Mouse (Mus musculus) retina, postnatal 7 days (tissue): ENCODE data around the gene Gse1.

Source experiments
- DNase-seq: peaks from one replicate; pipeline ENCODE4 v3.0.0-alpha.2; 2012; ENCODE audit warnings: low read depth, low spot score

Gse1 gene

DNA sequence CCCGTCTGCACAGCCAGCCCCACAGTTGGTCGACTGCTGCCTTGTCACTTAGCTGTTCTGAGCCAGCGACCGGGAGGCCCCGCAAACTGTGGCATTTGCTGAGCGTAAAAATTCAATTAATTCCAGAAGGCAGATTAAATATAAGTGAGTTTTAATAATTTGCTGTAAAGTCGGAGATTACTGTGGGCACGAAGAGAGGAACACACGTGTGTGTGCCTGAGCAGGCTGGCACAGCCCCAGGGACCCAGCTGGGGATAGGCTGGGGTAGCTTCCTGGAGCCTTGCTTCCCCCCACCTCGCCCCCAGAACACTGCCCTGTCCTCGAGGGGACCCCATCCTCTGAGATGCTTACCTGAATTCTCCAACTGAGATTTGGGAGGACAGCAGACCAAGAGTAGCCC is 284.1 kb downstream of the Gse1 start:
- DNase-seq, result no peak

DNA sequence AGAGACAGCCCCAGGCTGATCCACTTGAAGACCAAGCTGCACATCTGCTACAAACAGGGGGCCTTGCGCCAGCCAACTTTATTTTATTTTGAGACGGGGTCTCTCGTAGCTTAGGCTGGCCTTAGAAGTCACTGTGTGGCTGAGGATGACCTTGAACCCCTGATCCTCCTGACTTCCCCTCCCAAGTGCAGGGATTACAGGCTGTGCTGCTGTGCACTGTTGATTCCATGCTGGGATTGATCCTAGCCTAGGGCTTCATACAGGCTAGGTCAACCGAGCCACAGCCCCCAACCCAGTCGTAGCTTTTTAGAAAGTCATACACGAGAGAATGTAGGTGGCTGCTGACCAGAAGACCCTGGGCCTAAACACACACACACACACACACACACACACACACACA is 284.9 kb downstream of the Gse1 start:
- DNase-seq, result no peak

DNA sequence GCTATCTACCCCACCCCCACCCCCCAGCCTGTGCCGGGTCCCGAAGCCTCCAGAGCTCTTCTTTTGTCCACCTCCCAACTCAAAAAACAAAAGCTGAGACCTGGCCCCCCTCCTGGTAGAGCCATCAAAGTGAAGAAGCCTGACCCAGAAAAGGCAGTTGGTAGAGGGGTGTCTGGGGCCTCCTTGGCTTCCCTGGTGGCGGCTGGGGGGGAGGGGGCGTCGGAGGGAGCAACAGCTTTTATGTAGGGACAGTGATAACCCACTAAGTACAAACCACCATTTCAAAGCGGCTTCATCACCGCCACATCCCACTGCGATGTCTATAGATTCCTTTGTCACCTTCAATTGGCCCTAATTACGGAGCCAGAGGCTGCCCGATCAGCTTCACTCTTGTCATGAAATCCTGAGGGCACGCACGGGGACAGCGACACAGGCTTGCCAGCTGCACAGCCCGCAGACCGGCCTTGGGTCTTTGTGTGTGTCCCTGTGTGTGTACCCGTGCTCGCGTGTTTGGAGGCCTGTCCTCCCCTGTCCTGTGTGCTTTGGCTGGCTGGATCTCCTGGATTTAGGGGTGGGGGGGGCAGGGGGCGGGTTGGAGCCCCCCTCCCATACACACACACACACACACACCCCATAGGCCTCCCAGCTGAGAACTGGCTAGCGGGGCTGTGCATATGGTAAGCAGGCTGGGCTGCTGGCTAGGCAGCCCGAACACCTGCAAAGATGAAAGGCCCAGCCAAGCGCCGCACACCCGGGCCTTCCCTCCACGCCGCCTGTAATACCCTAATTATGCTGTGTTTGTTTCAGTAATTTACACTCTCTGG is 285.6 kb downstream of the Gse1 start:
- no peak for DNase-seq

DNA sequence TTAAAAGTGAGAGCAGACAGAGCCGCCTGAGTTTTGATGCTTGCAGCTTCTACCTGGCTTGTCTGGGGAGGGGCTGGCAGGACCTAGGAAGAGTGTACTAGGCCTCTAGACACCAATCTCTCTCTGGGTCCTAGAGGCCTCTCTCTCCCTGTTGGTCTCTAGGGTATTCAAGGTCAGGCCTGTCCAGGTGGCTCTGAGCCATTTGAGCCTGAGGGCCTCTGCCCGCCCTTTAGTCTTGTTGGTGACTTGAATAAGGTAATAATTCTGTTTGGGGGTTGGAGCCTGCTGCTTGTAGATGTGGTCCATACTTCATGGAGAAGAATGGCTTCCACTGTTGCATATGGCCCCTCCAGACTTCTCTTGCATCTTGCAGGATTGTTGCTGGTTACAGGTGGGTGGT is 287.0 kb downstream of the Gse1 start:
- DNase-seq, result no peak

DNA sequence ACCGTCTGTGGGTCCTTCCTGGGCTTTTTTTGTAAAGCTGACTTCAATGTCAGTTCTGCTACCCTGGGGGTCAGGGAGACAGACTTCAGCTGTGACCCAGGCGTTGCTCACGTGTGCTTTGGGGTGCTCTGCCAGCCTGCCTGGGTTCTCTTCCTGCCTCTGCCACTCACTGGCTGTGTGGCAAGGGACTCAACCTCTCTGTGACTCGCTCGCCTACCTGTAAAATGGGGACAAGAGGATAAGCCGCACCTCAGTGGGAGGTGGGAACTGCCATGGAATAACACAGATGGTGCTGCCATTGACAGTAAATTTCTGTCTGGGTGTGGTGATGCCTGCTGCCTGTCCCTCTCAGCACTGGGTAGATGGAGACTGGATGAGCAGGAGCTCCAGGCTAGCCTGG is 287.4 kb downstream of the Gse1 start:
- no peak for DNase-seq

DNA sequence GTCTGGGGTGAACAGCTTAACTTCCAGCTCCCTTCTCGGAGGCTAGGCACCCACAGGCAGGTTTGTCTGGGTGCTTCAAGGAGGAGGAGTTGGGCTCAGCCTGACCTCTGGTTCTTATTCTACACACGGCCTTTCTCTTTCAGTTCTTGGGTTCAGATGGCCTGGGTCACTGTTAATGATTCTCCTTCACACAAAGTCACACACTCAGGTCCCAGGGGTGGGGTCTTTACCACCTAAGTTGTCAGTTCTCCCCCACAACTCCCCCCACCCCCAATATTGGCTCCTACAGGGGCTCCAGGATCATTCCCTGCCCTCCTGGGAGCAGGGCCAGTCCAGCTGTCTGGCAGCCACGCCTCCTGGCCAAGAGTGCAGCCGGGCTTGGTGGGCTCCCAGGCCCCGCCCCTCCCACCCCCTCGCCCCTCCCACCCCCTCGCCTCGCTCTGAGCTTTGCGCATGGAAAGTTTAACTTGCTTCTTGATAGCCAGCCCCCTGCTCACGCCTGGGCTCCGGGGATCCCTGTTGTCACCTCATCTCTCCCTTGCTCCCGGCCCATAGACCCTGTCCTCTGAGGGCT is 288.0 kb downstream of the Gse1 start:
- no peak for DNase-seq

DNA sequence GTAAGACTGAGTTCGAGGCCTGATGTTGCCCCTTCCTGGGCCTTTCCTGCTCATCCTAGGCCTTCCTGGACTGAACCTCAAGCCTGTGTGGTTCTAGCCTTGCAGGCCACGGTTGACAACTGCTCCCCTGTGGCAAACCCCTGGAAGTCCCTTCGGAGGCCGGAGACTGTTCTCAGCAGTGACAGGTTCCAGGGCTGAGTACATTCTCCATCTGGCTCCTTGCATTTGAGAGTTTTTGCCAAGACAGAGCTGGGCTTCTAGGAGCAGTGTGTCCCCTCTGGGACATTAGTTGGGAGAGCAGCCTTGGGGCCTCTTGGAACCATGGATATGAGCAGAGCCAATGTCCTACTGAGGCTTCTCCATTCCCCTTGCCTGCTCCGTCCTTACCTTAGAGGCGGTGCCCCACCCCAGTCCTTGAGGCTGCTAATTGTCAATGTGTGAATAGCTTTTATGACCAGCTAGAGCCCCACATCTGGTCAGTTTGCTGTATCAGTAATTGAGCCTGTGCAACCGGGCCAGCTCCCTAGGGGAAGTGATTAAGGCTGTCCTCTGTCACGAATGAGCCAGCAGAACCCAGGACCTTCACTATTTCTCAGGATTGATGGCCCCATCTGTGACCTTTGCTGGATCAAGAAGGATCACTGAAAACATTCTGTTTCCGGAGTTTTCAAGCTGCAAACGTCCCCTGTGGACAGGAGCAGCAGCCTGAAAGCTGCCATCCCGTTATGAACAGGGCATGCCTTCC is 289.6 kb downstream of the Gse1 start:
- no peak for DNase-seq

DNA sequence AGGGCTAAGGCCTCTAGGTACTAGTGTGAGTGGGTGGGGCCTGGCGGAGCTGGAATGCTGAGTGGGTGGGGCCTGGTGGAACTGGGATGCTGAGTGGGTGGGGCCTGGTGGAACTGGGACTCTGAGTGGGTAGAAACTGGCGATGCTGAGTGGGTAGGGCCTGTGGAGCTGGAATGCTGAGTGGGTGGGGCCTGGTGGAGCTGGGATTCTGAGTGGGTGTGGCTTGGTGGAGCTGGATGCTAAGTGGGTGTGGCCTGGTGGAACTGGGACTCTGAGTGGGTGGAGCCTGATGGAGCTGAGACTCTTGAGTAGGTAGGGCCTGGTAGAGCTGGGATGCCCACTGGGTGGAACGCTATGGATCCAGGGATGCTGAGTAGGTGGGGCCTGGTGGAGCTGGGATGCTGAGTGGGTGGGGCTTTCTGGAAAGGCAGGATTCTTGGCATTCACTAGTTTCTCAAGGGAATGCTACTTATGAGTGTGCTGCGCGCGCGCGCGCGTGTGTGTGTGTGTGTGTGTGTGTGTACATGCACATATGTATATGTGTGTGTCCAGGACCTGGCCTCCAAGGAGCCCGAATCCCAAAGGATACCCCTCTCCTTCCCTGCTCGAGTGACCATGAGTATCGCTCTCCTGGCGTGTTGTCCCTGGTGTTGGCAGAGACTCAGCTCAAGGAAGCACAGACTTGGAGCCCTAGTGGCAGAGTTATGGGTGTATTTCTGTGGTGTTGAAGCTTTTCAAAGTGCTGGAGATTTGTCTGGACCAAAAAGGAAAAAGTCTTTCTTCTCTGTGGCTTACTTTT is 290.7 kb downstream of the Gse1 start:
- no peak for DNase-seq

DNA sequence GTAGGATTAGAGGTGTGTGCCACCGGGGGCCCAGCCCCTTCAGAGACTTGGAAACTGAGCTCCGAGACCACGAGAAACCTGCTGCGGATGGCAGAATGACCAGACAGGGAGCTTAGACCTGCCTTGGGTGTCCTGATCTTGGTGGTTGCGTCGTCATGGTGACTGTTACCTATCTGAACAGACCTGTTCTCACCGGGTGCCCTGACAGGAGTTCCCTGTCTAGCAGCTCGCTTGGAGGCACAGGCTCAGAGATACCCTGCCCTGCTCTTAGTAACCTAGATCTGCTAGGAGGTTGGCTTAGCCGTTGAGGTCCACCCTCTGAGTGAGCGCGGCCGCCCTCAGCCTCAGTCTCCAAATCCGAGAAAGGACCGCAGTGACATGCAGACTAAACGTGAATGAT is 292.0 kb downstream of the Gse1 start:
- no peak for DNase-seq

DNA sequence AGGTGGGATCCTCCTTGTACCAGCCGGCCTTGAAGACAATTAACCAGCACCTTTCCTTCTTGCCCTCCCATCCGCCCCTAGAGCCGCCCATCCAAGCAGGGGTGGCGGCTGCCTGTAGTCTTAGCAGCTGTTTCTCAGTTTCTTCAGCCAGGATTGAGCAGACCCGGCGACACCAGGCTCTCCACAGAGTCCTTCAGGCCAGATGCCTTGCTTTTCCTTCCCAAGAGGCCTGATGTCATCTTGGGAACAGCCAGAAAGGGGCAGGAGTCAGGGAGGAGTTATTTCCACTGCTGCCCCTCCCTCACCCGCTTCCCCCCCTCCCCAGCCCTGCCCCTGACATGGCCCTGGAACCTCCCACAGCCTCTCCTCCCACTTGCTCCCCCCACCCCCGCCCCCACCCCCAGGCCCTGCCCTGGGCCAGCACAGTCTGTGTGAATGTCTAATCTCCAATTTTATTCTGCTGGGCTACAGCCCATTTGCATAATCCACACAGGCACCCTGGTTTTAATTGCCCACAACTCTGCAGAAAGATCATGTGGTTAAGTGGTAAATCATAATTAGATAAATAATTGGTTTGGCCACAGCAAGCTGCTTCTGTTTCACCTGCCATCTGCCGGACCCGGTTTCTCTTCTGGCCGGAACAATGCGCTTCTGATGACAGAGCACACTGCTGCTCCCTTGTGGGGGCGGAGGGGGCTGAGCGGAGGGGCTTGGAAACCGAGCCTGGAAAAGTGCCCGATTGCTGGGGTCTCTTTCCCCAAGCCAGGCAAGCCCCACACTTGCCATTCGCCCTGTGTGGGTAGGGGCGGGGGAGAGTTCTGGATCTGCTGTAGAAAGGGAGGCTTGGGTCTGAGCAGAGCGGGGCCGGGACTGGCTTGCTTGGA is 292.7 kb downstream of the Gse1 start:
- peak; percentile 65 for DNase-seq

DNA sequence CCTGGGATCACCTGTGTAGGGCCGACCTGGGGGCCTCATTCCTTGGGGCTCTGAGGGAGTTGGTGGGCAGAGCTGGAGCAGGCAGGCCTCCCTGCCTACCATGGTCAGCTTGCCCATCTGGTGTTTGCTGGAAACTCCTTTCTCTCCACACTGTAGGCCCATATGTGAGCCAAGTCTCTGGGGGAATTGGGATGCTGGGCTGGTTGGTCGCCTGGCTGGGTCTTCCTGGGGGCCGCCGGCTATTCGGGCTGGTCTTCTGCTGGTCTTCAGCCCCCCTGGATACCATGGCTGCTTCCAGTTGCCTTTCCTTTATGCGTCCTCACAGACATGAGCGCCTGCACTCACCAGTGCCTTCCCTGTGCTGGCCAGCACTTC is 293.3 kb downstream of the Gse1 start:
- DNase-seq, result no peak

DNA sequence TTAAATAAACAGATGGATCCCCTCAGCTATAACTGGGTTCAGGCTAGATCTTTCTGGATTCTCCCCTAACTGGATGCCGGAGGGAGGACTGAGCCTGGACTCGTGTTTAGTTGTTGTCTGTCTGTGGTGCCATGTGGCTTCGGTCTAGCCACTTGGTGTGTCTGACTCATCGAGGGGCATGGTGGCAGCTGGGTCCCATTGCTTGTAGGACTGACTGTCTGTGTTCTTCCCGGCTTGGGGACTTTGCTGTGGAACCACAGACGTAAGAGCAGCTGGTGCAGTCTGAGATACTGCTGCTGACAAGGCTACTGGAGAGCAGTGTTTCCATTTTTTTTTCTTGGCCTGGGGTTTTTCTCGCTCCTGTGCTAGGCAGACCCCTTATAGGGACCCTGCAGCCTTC is 295.4 kb downstream of the Gse1 start:
- no peak for DNase-seq

DNA sequence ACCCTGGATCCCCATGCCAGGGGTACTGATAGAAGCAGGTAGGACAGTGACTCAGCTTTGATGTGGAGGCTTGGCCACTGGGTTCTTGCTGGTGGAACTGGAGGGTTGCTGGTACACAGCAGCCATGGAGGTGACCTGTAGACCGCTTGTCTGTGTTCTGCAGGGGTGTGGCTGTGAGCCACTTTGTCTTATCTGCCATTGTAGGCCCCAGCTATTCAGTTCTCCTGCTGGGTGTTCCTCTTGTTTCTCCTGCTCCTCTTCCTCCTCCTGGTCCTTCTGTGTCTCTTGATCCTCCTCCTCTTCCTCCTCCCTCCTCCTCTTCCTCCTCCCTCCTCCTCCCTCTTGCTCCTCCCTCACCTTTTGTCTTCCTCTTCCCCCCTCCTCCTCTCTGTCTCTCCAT is 296.9 kb downstream of the Gse1 start:
- no peak for DNase-seq

DNA sequence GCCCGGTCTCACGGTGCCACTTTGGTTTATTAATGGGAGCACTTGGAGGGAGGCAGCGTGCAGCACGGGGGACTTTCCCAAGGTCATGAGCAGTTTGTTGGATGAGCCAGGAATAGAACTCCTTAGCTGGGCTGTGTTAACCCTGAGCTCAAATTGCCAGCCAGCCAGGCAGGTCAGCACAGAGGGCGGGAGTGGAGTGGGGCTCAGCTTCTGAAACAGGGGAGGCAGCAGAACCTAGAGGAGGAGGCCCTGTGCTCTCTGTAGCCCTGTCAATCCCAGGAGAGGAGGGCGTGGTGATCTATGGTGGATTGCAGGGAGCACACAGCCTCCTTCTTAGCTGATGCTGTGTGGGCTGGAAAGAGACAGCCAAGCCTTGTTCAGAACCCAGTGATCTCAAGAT is 297.6 kb downstream of the Gse1 start:
- no peak for DNase-seq

DNA sequence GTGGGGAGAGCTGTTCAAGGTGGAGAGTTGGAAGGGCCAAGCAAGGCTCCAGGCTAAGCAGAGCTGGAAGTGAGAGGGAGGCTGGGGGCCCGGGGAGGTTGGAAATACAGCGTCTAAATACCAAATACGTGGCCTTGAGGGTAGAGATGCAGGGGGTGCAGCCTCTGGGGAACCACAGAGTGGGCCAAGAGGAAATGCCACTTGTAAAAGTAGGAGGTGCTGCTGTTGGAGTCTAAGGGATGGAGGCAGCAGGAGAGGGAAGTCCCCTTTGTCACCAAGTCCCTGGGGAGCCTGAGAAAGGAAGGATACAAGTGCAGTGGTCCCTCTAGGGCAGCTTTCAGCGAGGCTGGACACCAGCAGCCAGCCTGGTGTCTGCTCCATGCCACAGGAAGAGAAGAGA is 298.3 kb downstream of the Gse1 start:
- DNase-seq, result no peak

DNA sequence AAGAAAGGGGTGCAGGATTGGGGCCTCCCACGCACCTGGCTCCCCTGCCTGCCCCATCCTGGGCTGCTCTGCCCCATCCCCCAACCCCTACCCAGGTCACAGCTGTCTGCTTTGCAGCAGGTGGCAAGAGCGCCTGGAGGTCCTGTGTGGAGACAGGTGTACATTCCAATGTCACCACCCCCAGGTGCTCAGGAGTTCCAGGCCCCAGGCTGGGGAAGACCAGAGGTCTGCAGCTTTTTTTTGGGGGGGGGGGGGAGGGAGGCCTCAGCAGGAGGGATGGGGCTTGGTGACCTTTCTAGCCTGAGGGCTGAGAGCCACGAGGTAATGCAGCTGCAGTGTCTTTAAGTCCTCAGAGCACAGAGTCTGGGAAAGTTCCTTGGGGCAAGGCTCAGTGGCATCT is 300.1 kb downstream of the Gse1 start:
- no peak for DNase-seq

DNA sequence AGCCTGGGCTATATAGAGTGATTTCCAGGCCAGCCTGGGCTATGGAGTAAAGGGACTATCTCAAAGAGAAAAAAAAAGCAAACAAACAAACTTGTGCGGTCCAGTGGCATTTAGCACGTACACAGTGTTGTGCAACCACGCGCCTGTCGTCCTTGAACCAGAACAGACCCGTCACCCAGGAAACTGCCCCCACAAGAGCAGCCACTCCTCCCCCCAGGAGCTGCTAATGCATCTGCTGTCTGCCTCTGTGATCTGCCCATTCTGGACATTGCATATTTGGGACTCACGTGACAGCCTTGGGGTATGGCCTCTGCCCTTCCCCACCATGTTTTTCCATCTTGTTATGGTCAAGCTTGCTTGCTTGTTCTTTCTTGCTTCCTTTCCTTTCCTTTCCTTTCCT is 301.0 kb downstream of the Gse1 start:
- DNase-seq, result no peak

DNA sequence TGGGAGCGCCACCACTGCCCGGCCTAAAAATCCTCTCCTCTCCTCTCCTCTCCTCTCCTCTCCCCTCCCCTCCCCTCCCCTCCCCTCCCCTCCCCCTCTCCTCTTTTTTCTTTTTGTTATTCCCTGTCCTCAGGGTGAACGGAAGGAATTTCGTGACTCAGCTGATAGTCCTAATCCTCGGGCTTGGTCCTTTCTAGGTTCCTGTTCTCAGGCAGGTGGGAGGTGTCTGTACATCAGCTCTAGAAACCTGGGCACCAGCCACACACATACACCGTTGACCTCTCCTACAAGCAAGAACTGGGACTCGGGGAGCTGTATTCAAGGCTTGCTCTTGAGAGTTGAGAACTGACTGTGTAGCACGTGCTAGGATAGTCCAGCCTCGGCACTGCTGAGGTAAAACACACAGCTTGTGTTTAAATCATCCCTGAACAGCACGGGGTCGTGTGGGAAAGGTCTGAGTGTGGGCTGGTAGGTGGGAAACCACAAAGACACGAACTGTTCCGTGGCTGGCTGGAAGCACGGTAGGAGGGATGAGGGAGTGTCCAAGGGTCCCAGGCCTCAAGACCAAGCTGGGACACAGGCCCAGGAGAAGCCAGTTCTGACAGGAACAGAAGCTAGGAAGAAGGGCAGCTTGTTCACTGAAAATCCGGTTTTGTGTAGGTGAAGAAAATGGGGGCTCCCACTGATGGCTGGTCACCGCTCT is 302.8 kb downstream of the Gse1 start:
- DNase-seq, result no peak

DNA sequence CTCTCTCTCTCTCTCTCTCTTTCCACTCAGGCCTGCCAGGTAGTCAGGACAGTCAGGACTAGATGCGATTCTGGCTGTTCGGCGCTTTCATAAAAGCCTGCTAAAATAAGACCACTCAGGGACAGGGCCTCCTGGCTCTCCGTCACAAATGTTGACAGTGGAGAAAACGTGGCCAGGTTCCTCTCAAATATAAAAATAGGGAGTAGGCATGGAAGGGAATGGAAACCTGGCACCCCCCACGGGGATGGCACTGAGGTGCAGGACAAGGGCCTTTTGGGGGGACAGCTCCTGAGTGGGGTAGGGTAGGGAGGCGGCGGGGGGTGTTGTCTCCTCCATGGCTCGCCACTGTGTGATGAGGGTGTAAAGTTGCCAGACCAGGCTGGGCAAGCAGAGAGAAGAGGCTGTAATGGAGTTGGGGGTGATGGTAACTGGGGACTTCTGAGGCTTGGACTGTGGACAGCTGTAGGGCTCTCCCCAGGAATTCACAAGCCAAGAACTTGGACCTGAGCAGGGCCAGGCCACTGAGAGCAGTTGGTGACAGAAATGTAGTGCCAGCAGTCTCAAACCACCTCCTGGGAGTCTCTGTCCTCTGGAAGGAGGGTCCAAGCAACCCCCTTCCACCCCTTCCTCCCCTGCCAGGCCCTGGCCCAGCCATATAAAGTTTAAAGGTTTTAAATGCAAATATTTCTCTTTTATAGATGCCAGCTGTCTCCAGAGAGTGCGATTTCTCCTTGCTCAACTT is 303.7 kb downstream of the Gse1 start:
- no peak for DNase-seq
